Mouse (Mus musculus): ENCODE data around the gene Fxyd3. TPM values are rescaled to one million over a fixed set of nuclear protein-coding genes. Genes with fewer than 3 reads are reported as not detected.

Fxyd3 gene
- 0.36 and 6.3 TPM in 2 replicates for polyA plus RNA-seq (2012; rRNA removed)

GRCm38 (mm10) chr7:31076492-31076891, at the start of gene Fxyd3:
TSS of gene Fxyd3 (minus strand) at chr7:31076704.

DNA sequence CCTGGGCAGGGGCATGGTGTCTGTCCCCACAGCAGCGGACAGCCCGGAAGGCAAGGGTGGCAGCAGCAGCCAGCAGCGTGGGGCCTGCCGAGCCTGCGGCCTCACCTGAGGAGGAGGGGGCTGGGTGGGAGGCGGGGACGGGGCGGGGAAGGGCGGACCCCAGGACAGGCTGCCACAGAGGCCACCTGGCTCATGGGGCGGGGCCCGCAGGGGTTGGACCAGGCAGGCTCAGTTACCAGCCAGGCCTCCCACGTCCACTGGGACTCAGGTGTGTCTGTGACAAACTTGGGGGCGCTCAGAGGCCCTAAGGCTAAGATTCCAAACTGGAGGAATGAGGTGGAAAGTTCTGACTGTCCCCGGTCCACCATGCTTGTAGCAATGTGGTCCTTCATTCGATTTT, 38.7 kb upstream of the Fxyd3 start, which contains the start of gene Hpn:
Hpn (minus strand) TSS at position 109 of the 400 bp plus-strand sequence.

GRCm38 (mm10) chr7:31059108-31059507, 17.4 kb downstream of the Fxyd3 start, which contains the start of gene Lgi4:
TSS of gene Lgi4 (plus strand) at chr7:31059342.

GRCm38 (mm10) chr7:31057071-31057470, 19.4 kb downstream of the Fxyd3 start, which contains the start of gene Fxyd1:
TSS of gene Fxyd1 (minus strand) at chr7:31057199.

GRCm38 (mm10) chr7:31051321-31052021, 25.0 kb downstream of the Fxyd3 start, which contains the start of gene Fxyd7:
TSS of gene Fxyd7 (minus strand) at chr7:31051467.

DNA sequence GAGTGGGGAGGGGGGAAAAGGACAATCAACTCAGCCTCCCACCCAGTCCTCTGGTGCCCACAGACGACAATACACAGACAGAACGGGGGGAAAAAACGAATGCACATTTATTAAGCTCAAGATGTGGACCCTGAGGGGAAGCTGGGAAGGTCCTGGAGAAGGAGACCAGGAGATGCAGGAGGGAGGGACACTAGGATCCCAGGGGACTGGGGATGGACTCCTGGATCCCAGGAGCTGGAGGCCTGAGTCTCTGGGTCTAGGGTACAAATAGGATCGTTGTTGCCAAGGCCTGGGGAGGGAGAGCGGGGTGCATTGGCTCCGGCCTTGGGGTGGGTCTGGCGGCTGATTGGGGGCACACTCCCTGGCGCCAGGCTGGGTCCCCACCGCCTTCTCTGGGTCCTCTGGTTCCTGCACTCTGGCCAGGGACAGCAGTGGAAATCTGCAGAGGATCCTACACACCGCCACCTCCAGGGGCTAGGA, 34.0 kb downstream of the Fxyd3 start, which contains the start of gene Fxyd5:
Fxyd5 (minus strand) TSS at position 51 of the 480 bp plus-strand sequence.

Other genes with a start within 250 kb of the Fxyd3 start
- gene Ffar3, start 220.5 kb downstream of the Fxyd3 start, polyA plus RNA-seq (2012; rRNA removed): 0.06 TPM in 1 of 2 replicates, not detected in the other
- gene Ffar1, start 215.1 kb downstream of the Fxyd3 start, polyA plus RNA-seq (2012; rRNA removed): not detected in 2 replicates
- gene Cd22, start 196.4 kb downstream of the Fxyd3 start, polyA plus RNA-seq (2012; rRNA removed): 0.11 and 0.20 TPM in 2 replicates
- 1.3 and 1.9 TPM in 2 replicates for gene Mag, start 161.8 kb downstream of the Fxyd3 start, polyA plus RNA-seq (2012; rRNA removed)
- gene Hamp2, start 152.0 kb downstream of the Fxyd3 start, polyA plus RNA-seq (2012; rRNA removed): 0.43 TPM in 1 of 2 replicates, not detected in the other
- gene Hamp, start 132.7 kb downstream of the Fxyd3 start, polyA plus RNA-seq (2012; rRNA removed): not detected in 2 replicates
- gene Usf2, start 119.9 kb downstream of the Fxyd3 start, polyA plus RNA-seq (2012; rRNA removed): 164 and 173 TPM in 2 replicates
- gene Lsr, start 103.2 kb downstream of the Fxyd3 start, polyA plus RNA-seq (2012; rRNA removed): 19.5 and 20.0 TPM in 2 replicates
- gene Fam187b, start 102.9 kb downstream of the Fxyd3 start, polyA plus RNA-seq (2012; rRNA removed): 0.36 and 0.61 TPM in 2 replicates
- 17.0 and 23.0 TPM in 2 replicates for gene Fxyd5, start 34.2 kb downstream of the Fxyd3 start, polyA plus RNA-seq (2012; rRNA removed)
- gene Fxyd7, start 25.2 kb downstream of the Fxyd3 start, polyA plus RNA-seq (2012; rRNA removed): 45.5 and 68.3 TPM in 2 replicates
- gene Fxyd1, start 19.5 kb downstream of the Fxyd3 start, polyA plus RNA-seq (2012; rRNA removed): 14.3 and 25.8 TPM in 2 replicates
- gene Lgi4, start 17.4 kb downstream of the Fxyd3 start, polyA plus RNA-seq (2012; rRNA removed): 0.65 and 1.6 TPM in 2 replicates
- 0.74 and 1.9 TPM in 2 replicates for gene Hpn, start 38.6 kb upstream of the Fxyd3 start, polyA plus RNA-seq (2012; rRNA removed)
- gene Scn1b, start 50.3 kb upstream of the Fxyd3 start, polyA plus RNA-seq (2012; rRNA removed): 12.0 and 14.9 TPM in 2 replicates
- 380 and 425 TPM in 2 replicates for gene Gramd1a, start 79.2 kb upstream of the Fxyd3 start, polyA plus RNA-seq (2012; rRNA removed)
- gene Scgb2b2, start 213.8 kb upstream of the Fxyd3 start, polyA plus RNA-seq (2012; rRNA removed): not detected in 2 replicates
- not detected in 2 replicates for gene Scgb1b2, start 215.1 kb upstream of the Fxyd3 start, polyA plus RNA-seq (2012; rRNA removed)